ENCODE assay signal across 8 mouse cellular contexts in the genomic region with DNA sequence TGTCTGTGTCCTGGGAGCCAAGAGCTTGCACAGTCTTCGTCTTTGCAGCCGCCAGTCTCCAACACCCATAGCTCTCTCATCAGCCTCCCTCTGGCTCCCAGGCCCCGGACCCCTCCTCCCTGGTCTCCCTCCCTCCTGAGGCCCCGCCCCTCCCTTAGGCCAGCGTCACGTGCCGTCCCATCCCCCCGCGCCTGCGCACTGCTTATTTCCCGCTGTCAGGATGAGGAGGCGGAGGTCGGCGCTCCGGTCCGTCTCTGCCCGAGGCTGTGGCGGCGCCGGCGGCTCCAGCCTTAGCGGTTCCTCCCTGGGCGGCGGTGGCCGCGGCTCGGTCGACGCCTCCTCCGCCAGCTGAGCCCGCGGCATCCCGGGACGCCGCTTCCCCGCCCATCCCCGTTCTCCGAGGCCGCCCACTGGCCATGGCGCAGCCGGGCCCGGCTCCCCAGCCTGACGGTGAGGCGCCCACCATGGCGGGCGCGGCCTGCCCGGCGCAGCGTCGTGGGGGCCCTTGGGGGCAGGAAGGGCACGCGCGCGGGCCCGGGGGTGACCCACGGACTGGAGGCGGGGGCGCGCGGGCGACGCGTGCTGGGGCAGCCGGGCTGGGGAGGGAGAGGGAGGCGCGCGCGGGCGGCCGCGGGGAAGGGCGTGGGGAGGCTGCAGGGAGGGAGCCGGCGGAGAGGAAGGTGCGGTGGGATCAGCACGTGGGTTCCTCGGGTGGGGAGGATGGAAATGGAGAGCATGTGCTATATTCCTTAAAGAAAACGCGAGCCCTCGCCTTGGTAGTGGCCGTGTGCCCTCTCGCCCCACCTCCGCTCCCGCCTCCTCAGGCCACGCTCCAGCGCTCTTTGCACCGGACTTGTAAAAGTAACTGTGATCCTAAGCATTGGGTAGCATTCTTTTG. TPM values are rescaled to one million over a fixed set of nuclear protein-coding genes. Genes with fewer than 3 reads are reported as not detected.
DNase-seq lines count a peak whose midpoint lies in the region; ATAC-seq and TF ChIP-seq lines count a peak whose summit lies in the region.

A gene (plus strand): TSS at position 220 of the 898 bp plus-strand sequence.

- H3K4me2 ChIP-seq in forebrain, embryonic 13.5 days = peak within 1 kb of the TSS; percentile 84
- H3K4me2 ChIP-seq in neural tube, embryonic 15.5 days = peak within 1 kb of the TSS; percentile 76

- no peaks in the 10 kb centered on the region for H3K27me3 ChIP-seq in E14TG2a.4 (ENCODE audit: insufficient read depth, low read length)
- H3K27me3 ChIP-seq in forebrain, embryonic 13.5 days = no peaks in the 10 kb centered on the region
- no peaks in the 10 kb centered on the region for H3K27me3 ChIP-seq in neural tube, embryonic 15.5 days (replicated peaks)

- TF ChIP-seq CTCF in E14TG2a.4 (conservative IDR thresholded peaks at IDR 0.05; ENCODE audit: low read length) = no peak

- ATAC-seq in forebrain, embryonic 13.5 days = peak; percentile 97
- peak; percentile 97 for ATAC-seq in neural tube, embryonic 15.5 days (ENCODE audit: low FRiP score)

- peak within 1 kb of the TSS; percentile 96 for H3K4me3 ChIP-seq in E14TG2a.4 (replicated peaks; ENCODE audit: low read length)
- peak within 1 kb of the TSS; percentile 93 for H3K4me3 ChIP-seq in forebrain, embryonic 13.5 days
- peak within 1 kb of the TSS; percentile 89 for H3K4me3 ChIP-seq in neural tube, embryonic 15.5 days (replicated peaks)

- H3K9me3 ChIP-seq in E14TG2a.4 (ENCODE audit: low read length) = no peaks in the 10 kb centered on the region
- no peaks in the 10 kb centered on the region for H3K9me3 ChIP-seq in forebrain, embryonic 13.5 days (replicated peaks)
- H3K9me3 ChIP-seq in neural tube, embryonic 15.5 days (replicated peaks) = no peaks in the 10 kb centered on the region

- intact Hi-C loops in heart, postnatal 14 days (cut with DNase I) = loop anchor here (5.0 kb wide), 1 partner anchor 47 kb away; no protein-coding TSS in a partner anchor

- DNase-seq in c-Kit-positive CD71-positive TER-119-positive erythroid progenitor cells, embryonic 14.5 days (ENCODE audit: low spot score) = peak; percentile 83
- peak; percentile 97 to 99 for DNase-seq in heart, postnatal 14 days
- DNase-seq in layer of hippocampus, adult 11-12 months (ENCODE audit: low spot score) = peak; percentile 93
- peak; percentile 93 to 96 for DNase-seq in lung, adult 18-20 months
- peak; percentile 95 for DNase-seq in testis, postnatal 14 days (ENCODE audit: low spot score)

- H3K9ac ChIP-seq in forebrain, embryonic 13.5 days = peak within 1 kb of the TSS; percentile 96
- H3K9ac ChIP-seq in neural tube, embryonic 15.5 days (replicated peaks) = peak within 1 kb of the TSS; percentile 98

- no peaks in the 10 kb centered on the region for H3K36me3 ChIP-seq in E14TG2a.4 (ENCODE audit: insufficient read depth, low read length)
- H3K36me3 ChIP-seq in forebrain, embryonic 13.5 days (ENCODE audit: poor library complexity, severe bottlenecking) = no peaks in the 10 kb centered on the region
- H3K36me3 ChIP-seq in neural tube, embryonic 15.5 days = no peaks in the 10 kb centered on the region

- whole genome bisulfite sequencing in forebrain, embryonic 13.5 days = under 1% methylated on average over 59 of the region's 88 CpGs
- under 1% methylated on average over 86 of the region's 88 CpGs for WGBS in neural tube, embryonic 15.5 days

- H3K27ac ChIP-seq in forebrain, embryonic 13.5 days = peak within 1 kb of the TSS; percentile 85
- H3K27ac ChIP-seq in neural tube, embryonic 15.5 days (replicated peaks) = peak within 1 kb of the TSS; percentile 87

- H3K4me1 ChIP-seq in E14TG2a.4 (replicated peaks; ENCODE audit: low read depth, low read length) = peaks cover 20% of the 10 kb centered on the region
- H3K4me1 ChIP-seq in forebrain, embryonic 13.5 days = peaks cover 25% of the 10 kb centered on the region
- peaks cover 20% of the 10 kb centered on the region for H3K4me1 ChIP-seq in neural tube, embryonic 15.5 days

RNA-seq across cellular contexts. Expression of the gene that starts here (rescaled TPM):
- 66.6 and 69.6 TPM in 2 replicates for polyA plus RNA-seq in forebrain, embryonic 13.5 days (2015; fragmentation: Nextera tagmentation; extraction: Ambion mirVana)
- 10 to 100 TPM; 32.8 to 34.8 TPM for total RNA-seq in heart, postnatal 14 days (2021)
- polyA plus RNA-seq in neural tube, embryonic 15.5 days (2015; fragmentation: Nextera tagmentation; extraction: Ambion mirVana) = 77.1 and 83.3 TPM in 2 replicates

Comparison
In these comparisons a context has a peak if more than half of its experiments do, and no peak if none do; other contexts are left out.
1. Peak in every context shown above with its lines: DNase-seq, ATAC-seq, H3K4me3 ChIP-seq and H3K27ac ChIP-seq.